Mouse (Mus musculus): ENCODE data around the gene Esyt2. TPM values are rescaled to one million over a fixed set of nuclear protein-coding genes. Genes with fewer than 3 reads are reported as not detected.

Gene Esyt2
- polyA plus RNA-seq, 1 experiment: 16.1 TPM

GRCm38 (mm10) chr12:116421656-116422055 lies 140.7 kb downstream of the Esyt2 start:
- no peak overlapping the region for H3ac ChIP-seq (ENCODE audit: control insufficient read depth, insufficient read length)
- TF ChIP-seq MYOD1 (IDR thresholded peaks at IDR 0.05; ENCODE audit: control insufficient read depth in 1 of 3, insufficient read length in 2 of 3, low read depth in 2 of 3) (no peak), REST (IDR thresholded peaks at IDR 0.05; ENCODE audit: insufficient read depth, insufficient read length) (no peak), SRF (IDR thresholded peaks at IDR 0.05; ENCODE audit: control insufficient read depth, insufficient read length, low read depth) (no peak), USF1 (IDR thresholded peaks at IDR 0.05; ENCODE audit: low read depth) (no peak), E2F4 (IDR thresholded peaks at IDR 0.05; ENCODE audit: insufficient read depth) (no peak), MYOG (IDR thresholded peaks at IDR 0.05; ENCODE audit: control insufficient read depth in 1 of 3, insufficient read depth in 1 of 3, insufficient read length in 2 of 3, low read depth in 2 of 3) (no peak)
- no peaks in the 10 kb centered on the region for H3K79me2 ChIP-seq (ENCODE audit: control insufficient read depth, insufficient read depth)
- H3K36me3 ChIP-seq (ENCODE audit: control insufficient read depth, insufficient read depth): peaks cover 13% of the 10 kb centered on the region
- H3K27me3 ChIP-seq (ENCODE audit: control insufficient read depth, insufficient read depth, insufficient read length): no peaks in the 10 kb centered on the region
- no peak overlapping the region for H3K4me2 ChIP-seq (ENCODE audit: low read depth)
- no peak overlapping the region for H3K4me3 ChIP-seq

GRCm38 (mm10) chr12:116425392-116425791 lies 144.4 kb downstream of the Esyt2 start:
- TF ChIP-seq USF1 (IDR thresholded peaks at IDR 0.05; ENCODE audit: low read depth) (no peak), TCF3 (IDR thresholded peaks at IDR 0.05; ENCODE audit: insufficient read length, low read depth) (no peak), MAX (IDR thresholded peaks at IDR 0.05; ENCODE audit: low read depth) (no peak), E2F4 (IDR thresholded peaks at IDR 0.05; ENCODE audit: insufficient read depth) (no peak), CEBPB (IDR thresholded peaks at IDR 0.05; ENCODE audit: insufficient read depth, poor library complexity, severe bottlenecking) (no peak), REST (IDR thresholded peaks at IDR 0.05; ENCODE audit: insufficient read depth, insufficient read length) (no peak), POLR2AphosphoS2 (IDR thresholded peaks at IDR 0.05; ENCODE audit: insufficient read length, low read depth) (no peak), TCF12 (IDR thresholded peaks at IDR 0.05; ENCODE audit: insufficient read depth, poor library complexity, severe bottlenecking) (no peak), SRF (IDR thresholded peaks at IDR 0.05; ENCODE audit: control insufficient read depth, insufficient read length, low read depth) (no peak), POLR2A (IDR thresholded peaks at IDR 0.05; ENCODE audit: insufficient read length, low read depth) (no peak), MYOG (IDR thresholded peaks at IDR 0.05; ENCODE audit: control insufficient read depth in 1 of 3, insufficient read depth in 1 of 3, insufficient read length in 2 of 3, low read depth in 2 of 3) (no peak), MYOD1 (IDR thresholded peaks at IDR 0.05; ENCODE audit: control insufficient read depth in 1 of 3, insufficient read length in 2 of 3, low read depth in 2 of 3) (no peak)
- peaks cover 13% of the 10 kb centered on the region for H3K36me3 ChIP-seq (ENCODE audit: control insufficient read depth, insufficient read depth)

GRCm38 (mm10) chr12:116433742-116434141 lies 152.7 kb downstream of the Esyt2 start:
- Histone ChIP-seq H3K79me2 (ENCODE audit: control insufficient read depth, insufficient read depth) (no peaks in the 10 kb centered on the region), H3K4me2 (ENCODE audit: low read depth) (no peak overlapping the region), H3ac (ENCODE audit: control insufficient read depth, insufficient read length) (no peak overlapping the region), H3K4me3 (no peak overlapping the region), H3K36me3 (ENCODE audit: control insufficient read depth, insufficient read depth) (peaks cover 13% of the 10 kb centered on the region), H3K27me3 (ENCODE audit: control insufficient read depth, insufficient read depth, insufficient read length) (no peaks in the 10 kb centered on the region)
- TF ChIP-seq MYOD1 (IDR thresholded peaks at IDR 0.05; ENCODE audit: control insufficient read depth in 1 of 3, insufficient read length in 2 of 3, low read depth in 2 of 3): no peak

More at GRCm38 (mm10) chr12:116425392-116425791, 144.4 kb downstream of the Esyt2 start:
- no peak overlapping the region for H3ac ChIP-seq (ENCODE audit: control insufficient read depth, insufficient read length)
- H3K79me2 ChIP-seq (ENCODE audit: control insufficient read depth, insufficient read depth): no peaks in the 10 kb centered on the region
- no peak overlapping the region for H3K4me2 ChIP-seq (ENCODE audit: low read depth)
- H3K27me3 ChIP-seq (ENCODE audit: control insufficient read depth, insufficient read depth, insufficient read length): no peaks in the 10 kb centered on the region
- no peak overlapping the region for H3K4me3 ChIP-seq

GRCm38 (mm10) chr12:116435232-116435631 lies 154.2 kb downstream of the Esyt2 start:
- Histone ChIP-seq H3K36me3 (ENCODE audit: control insufficient read depth, insufficient read depth) (peaks cover 24% of the 10 kb centered on the region), H3K79me2 (ENCODE audit: control insufficient read depth, insufficient read depth) (no peaks in the 10 kb centered on the region), H3K4me3 (no peak overlapping the region), H3ac (ENCODE audit: control insufficient read depth, insufficient read length) (no peak overlapping the region), H3K4me2 (ENCODE audit: low read depth) (no peak overlapping the region), H3K27me3 (ENCODE audit: control insufficient read depth, insufficient read depth, insufficient read length) (no peaks in the 10 kb centered on the region)
- TF ChIP-seq E2F4 (IDR thresholded peaks at IDR 0.05; ENCODE audit: insufficient read depth): no peak
- TF ChIP-seq TCF3 (IDR thresholded peaks at IDR 0.05; ENCODE audit: insufficient read length, low read depth): no peak
- TF ChIP-seq REST (IDR thresholded peaks at IDR 0.05; ENCODE audit: insufficient read depth, insufficient read length): no peak
- no peak for TF ChIP-seq MYOD1 (IDR thresholded peaks at IDR 0.05; ENCODE audit: control insufficient read depth in 1 of 3, insufficient read length in 2 of 3, low read depth in 2 of 3)
- TF ChIP-seq POLR2AphosphoS2 (IDR thresholded peaks at IDR 0.05; ENCODE audit: insufficient read length, low read depth): no peak
- TF ChIP-seq USF1 (IDR thresholded peaks at IDR 0.05; ENCODE audit: low read depth): no peak
- TF ChIP-seq CEBPB (IDR thresholded peaks at IDR 0.05; ENCODE audit: insufficient read depth, poor library complexity, severe bottlenecking): no peak
- no peak for TF ChIP-seq SRF (IDR thresholded peaks at IDR 0.05; ENCODE audit: control insufficient read depth, insufficient read length, low read depth)
- no peak for TF ChIP-seq MAX (IDR thresholded peaks at IDR 0.05; ENCODE audit: low read depth)
- TF ChIP-seq TCF12 (IDR thresholded peaks at IDR 0.05; ENCODE audit: insufficient read depth, poor library complexity, severe bottlenecking): no peak
- TF ChIP-seq MYOG (IDR thresholded peaks at IDR 0.05; ENCODE audit: control insufficient read depth in 1 of 3, insufficient read depth in 1 of 3, insufficient read length in 2 of 3, low read depth in 2 of 3): no peak
- TF ChIP-seq POLR2A (IDR thresholded peaks at IDR 0.05; ENCODE audit: insufficient read length, low read depth): no peak

GRCm38 (mm10) chr12:116436125-116436524 lies 155.1 kb downstream of the Esyt2 start:
- H3K36me3 ChIP-seq (ENCODE audit: control insufficient read depth, insufficient read depth): peaks cover 33% of the 10 kb centered on the region
- no peak overlapping the region for H3K4me3 ChIP-seq

More at GRCm38 (mm10) chr12:116436125-116436524, 155.1 kb downstream of the Esyt2 start:
- Histone ChIP-seq H3K79me2 (ENCODE audit: control insufficient read depth, insufficient read depth) (no peaks in the 10 kb centered on the region), H3K4me2 (ENCODE audit: low read depth) (no peak overlapping the region), H3K27me3 (ENCODE audit: control insufficient read depth, insufficient read depth, insufficient read length) (no peaks in the 10 kb centered on the region), H3ac (ENCODE audit: control insufficient read depth, insufficient read length) (no peak overlapping the region)
- TF ChIP-seq E2F4 (IDR thresholded peaks at IDR 0.05; ENCODE audit: insufficient read depth) (no peak), POLR2AphosphoS2 (IDR thresholded peaks at IDR 0.05; ENCODE audit: insufficient read length, low read depth) (no peak), CEBPB (IDR thresholded peaks at IDR 0.05; ENCODE audit: insufficient read depth, poor library complexity, severe bottlenecking) (no peak), MAX (IDR thresholded peaks at IDR 0.05; ENCODE audit: low read depth) (no peak), SRF (IDR thresholded peaks at IDR 0.05; ENCODE audit: control insufficient read depth, insufficient read length, low read depth) (no peak), REST (IDR thresholded peaks at IDR 0.05; ENCODE audit: insufficient read depth, insufficient read length) (no peak), POLR2A (IDR thresholded peaks at IDR 0.05; ENCODE audit: insufficient read length, low read depth) (no peak), MYOG (IDR thresholded peaks at IDR 0.05; ENCODE audit: control insufficient read depth in 1 of 3, insufficient read depth in 1 of 3, insufficient read length in 2 of 3, low read depth in 2 of 3) (no peak), MYOD1 (IDR thresholded peaks at IDR 0.05; ENCODE audit: control insufficient read depth in 1 of 3, insufficient read length in 2 of 3, low read depth in 2 of 3) (no peak), TCF3 (IDR thresholded peaks at IDR 0.05; ENCODE audit: insufficient read length, low read depth) (no peak), TCF12 (IDR thresholded peaks at IDR 0.05; ENCODE audit: insufficient read depth, poor library complexity, severe bottlenecking) (no peak), USF1 (IDR thresholded peaks at IDR 0.05; ENCODE audit: low read depth) (no peak)

Data from myocyte (in vitro differentiated cells).